Mouse (Mus musculus): ENCODE results near the gene Zfp94. TPM values are rescaled to one million over a fixed set of nuclear protein-coding genes. Genes with fewer than 3 reads are reported as not detected.

Zfp94 gene
- polyA plus RNA-seq, 1 experiment, result 2.1 TPM

GRCm38 (mm10) chr7:24269667-24270287 is 46.7 kb downstream of the Zfp94 start:
- H3ac ChIP-seq (ENCODE audit: control insufficient read depth, insufficient read length), result no peak overlapping the region
- no peaks in the 10 kb centered on the region for H3K79me2 ChIP-seq (ENCODE audit: control insufficient read depth, insufficient read depth)
- TF ChIP-seq REST (IDR thresholded peaks at IDR 0.05; ENCODE audit: insufficient read depth, insufficient read length), result no peak
- TF ChIP-seq E2F4 (IDR thresholded peaks at IDR 0.05; ENCODE audit: insufficient read depth), result no peak
- TF ChIP-seq USF1 (IDR thresholded peaks at IDR 0.05; ENCODE audit: low read depth), result no peak
- TF ChIP-seq MYOG (IDR thresholded peaks at IDR 0.05; ENCODE audit: control insufficient read depth in 1 of 3, insufficient read depth in 1 of 3, insufficient read length in 2 of 3, low read depth in 2 of 3), result no peak
- H3K4me3 ChIP-seq, result peak overlapping the region; percentile 37
- H3K27me3 ChIP-seq (ENCODE audit: control insufficient read depth, insufficient read depth, insufficient read length), result no peaks in the 10 kb centered on the region
- no peaks in the 10 kb centered on the region for H3K36me3 ChIP-seq (ENCODE audit: control insufficient read depth, insufficient read depth)
- H3K4me2 ChIP-seq (ENCODE audit: low read depth), result peak overlapping the region; percentile 71

GRCm38 (mm10) chr7:24269256-24269655 is 47.2 kb downstream of the Zfp94 start:
- Histone ChIP-seq H3K4me2 (ENCODE audit: low read depth) (no peak overlapping the region), H3K79me2 (ENCODE audit: control insufficient read depth, insufficient read depth) (no peaks in the 10 kb centered on the region), H3ac (ENCODE audit: control insufficient read depth, insufficient read length) (no peak overlapping the region), H3K36me3 (ENCODE audit: control insufficient read depth, insufficient read depth) (no peaks in the 10 kb centered on the region), H3K4me3 (no peak overlapping the region), H3K27me3 (ENCODE audit: control insufficient read depth, insufficient read depth, insufficient read length) (no peaks in the 10 kb centered on the region)
- TF ChIP-seq TCF3 (IDR thresholded peaks at IDR 0.05; ENCODE audit: insufficient read length, low read depth) (no peak), POLR2AphosphoS2 (IDR thresholded peaks at IDR 0.05; ENCODE audit: insufficient read length, low read depth) (no peak), CEBPB (IDR thresholded peaks at IDR 0.05; ENCODE audit: insufficient read depth, poor library complexity, severe bottlenecking) (no peak), REST (IDR thresholded peaks at IDR 0.05; ENCODE audit: insufficient read depth, insufficient read length) (no peak), E2F4 (IDR thresholded peaks at IDR 0.05; ENCODE audit: insufficient read depth) (no peak), USF1 (IDR thresholded peaks at IDR 0.05; ENCODE audit: low read depth) (no peak), MYOD1 (IDR thresholded peaks at IDR 0.05; ENCODE audit: control insufficient read depth in 1 of 3, insufficient read length in 2 of 3, low read depth in 2 of 3) (no peak), SRF (IDR thresholded peaks at IDR 0.05; ENCODE audit: control insufficient read depth, insufficient read length, low read depth) (no peak), TCF12 (IDR thresholded peaks at IDR 0.05; ENCODE audit: insufficient read depth, poor library complexity, severe bottlenecking) (no peak), MYOG (IDR thresholded peaks at IDR 0.05; ENCODE audit: control insufficient read depth in 1 of 3, insufficient read depth in 1 of 3, insufficient read length in 2 of 3, low read depth in 2 of 3) (no peak), POLR2A (IDR thresholded peaks at IDR 0.05; ENCODE audit: insufficient read length, low read depth) (no peak), MAX (IDR thresholded peaks at IDR 0.05; ENCODE audit: low read depth) (no peak)

GRCm38 (mm10) chr7:24268176-24269155 is 48.0 kb downstream of the Zfp94 start:
- H3K27me3 ChIP-seq (ENCODE audit: control insufficient read depth, insufficient read depth, insufficient read length), result no peaks in the 10 kb centered on the region
- TF ChIP-seq MYOD1 (IDR thresholded peaks at IDR 0.05; ENCODE audit: control insufficient read depth in 1 of 3, insufficient read length in 2 of 3, low read depth in 2 of 3), result no peak
- no peak for TF ChIP-seq TCF12 (IDR thresholded peaks at IDR 0.05; ENCODE audit: insufficient read depth, poor library complexity, severe bottlenecking)
- no peak overlapping the region for H3K4me2 ChIP-seq (ENCODE audit: low read depth)
- H3K4me3 ChIP-seq, result no peak overlapping the region
- H3ac ChIP-seq (ENCODE audit: control insufficient read depth, insufficient read length), result no peak overlapping the region
- H3K36me3 ChIP-seq (ENCODE audit: control insufficient read depth, insufficient read depth), result no peaks in the 10 kb centered on the region
- H3K79me2 ChIP-seq (ENCODE audit: control insufficient read depth, insufficient read depth), result no peaks in the 10 kb centered on the region

- H3K27me3 ChIP-seq (ENCODE audit: control insufficient read depth, insufficient read depth, insufficient read length), result no peaks in the 10 kb centered on the region
- TF ChIP-seq TCF3 (IDR thresholded peaks at IDR 0.05; ENCODE audit: insufficient read length, low read depth) (no peak), E2F4 (IDR thresholded peaks at IDR 0.05; ENCODE audit: insufficient read depth) (no peak), SRF (IDR thresholded peaks at IDR 0.05; ENCODE audit: control insufficient read depth, insufficient read length, low read depth) (no peak), REST (IDR thresholded peaks at IDR 0.05; ENCODE audit: insufficient read depth, insufficient read length) (no peak), MAX (IDR thresholded peaks at IDR 0.05; ENCODE audit: low read depth) (no peak), CEBPB (IDR thresholded peaks at IDR 0.05; ENCODE audit: insufficient read depth, poor library complexity, severe bottlenecking) (no peak), POLR2AphosphoS2 (IDR thresholded peaks at IDR 0.05; ENCODE audit: insufficient read length, low read depth) (no peak), MYOG (IDR thresholded peaks at IDR 0.05; ENCODE audit: control insufficient read depth in 1 of 3, insufficient read depth in 1 of 3, insufficient read length in 2 of 3, low read depth in 2 of 3) (no peak), TCF12 (IDR thresholded peaks at IDR 0.05; ENCODE audit: insufficient read depth, poor library complexity, severe bottlenecking) (no peak), USF1 (IDR thresholded peaks at IDR 0.05; ENCODE audit: low read depth) (no peak), POLR2A (IDR thresholded peaks at IDR 0.05; ENCODE audit: insufficient read length, low read depth) (no peak), MYOD1 (IDR thresholded peaks at IDR 0.05; ENCODE audit: control insufficient read depth in 1 of 3, insufficient read length in 2 of 3, low read depth in 2 of 3) (no peak)
- H3K36me3 ChIP-seq (ENCODE audit: control insufficient read depth, insufficient read depth), result no peaks in the 10 kb centered on the region
- H3K4me2 ChIP-seq (ENCODE audit: low read depth), result no peak overlapping the region
- no peak overlapping the region for H3K4me3 ChIP-seq
- no peaks in the 10 kb centered on the region for H3K79me2 ChIP-seq (ENCODE audit: control insufficient read depth, insufficient read depth)
- no peak overlapping the region for H3ac ChIP-seq (ENCODE audit: control insufficient read depth, insufficient read length)
Observed at GRCm38 (mm10) chr7:24260000-24260312, 56.5 kb downstream of the Zfp94 start.
